Mouse (Mus musculus) intestine, embryonic 16.5 days (tissue): ENCODE measurements around the gene Art4. TPM values are rescaled to one million over a fixed set of nuclear protein-coding genes. Genes with fewer than 3 reads are reported as not detected.

ENCODE experiments used
- ATAC-seq: fragments of 200-750 bp; cut with Nextera tagmentation; 2 replicates; pipeline ENCODE4 v1.8.0; 2017; ENCODE audit warnings: moderate TSS enrichment, moderate library complexity
- H3K27ac ChIP-seq: fragments of 300-500 bp; sonication (generic); 2 replicates; pipeline ENCODE4 v1.5.1; 2014; ENCODE audit warnings: mild to moderate bottlenecking, low read length
- H3K27me3 ChIP-seq: fragments of 300-500 bp; sonication (generic); replicated peaks from 2 replicates; pipeline ENCODE4 v1.6.1; 2014; ENCODE audit warnings: low read length, control low read depth, mixed read lengths; ENCODE audit not compliant: control insufficient read depth, insufficient read depth
- H3K36me3 ChIP-seq: fragments of 300-500 bp; sonication (generic); 2 replicates; pipeline ENCODE4 v1.6.1; 2014; ENCODE audit warnings: low read length, control low read depth; ENCODE audit not compliant: control insufficient read depth, insufficient read depth
- H3K4me1 ChIP-seq: fragments of 300-500 bp; sonication (generic); 2 replicates; pipeline ENCODE4 v1.6.1; 2014; ENCODE audit warnings: low read length, control low read depth, mixed read lengths; ENCODE audit not compliant: control insufficient read depth, insufficient read depth
- H3K4me2 ChIP-seq: fragments of 300-500 bp; sonication (generic); 2 replicates; pipeline ENCODE4 v1.6.1; 2014; ENCODE audit warnings: low read depth, low read length, control low read depth
- H3K4me3 ChIP-seq: fragments of 300-500 bp; sonication (generic); 2 replicates; pipeline ENCODE4 v1.5.1; 2014; ENCODE audit warnings: mild to moderate bottlenecking, low read length
- H3K9ac ChIP-seq: fragments of 300-500 bp; sonication (generic); 2 replicates; pipeline ENCODE4 v1.6.1; 2014; ENCODE audit warnings: low read depth, low read length
- H3K9me3 ChIP-seq: fragments of 300-500 bp; sonication (generic); 2 replicates; pipeline ENCODE4 v1.6.1; 2016; ENCODE audit warnings: low read length, control low read depth; ENCODE audit not compliant: control insufficient read depth
- WGBS: fragments of 180-500 bp; shearing (Covaris S2); extraction: QIAGEN DNeasy Blood & Tissue Kit; methylation state at CpG from one replicate; pipeline ENCODE4 v1.1.7; 2014; 5-methylcytosine and 5-hydroxymethylcytosine counted together
- polyA plus RNA-seq: library from polyadenylated mRNA; unstranded; fragments of >200 nt; fragmentation: Nextera tagmentation; extraction: Ambion mirVana; gene quantifications from 2 replicates; pipeline ENCODE4 v1.2.1, GENCODE M21; 2015

Art4 gene
- polyA plus RNA-seq, 1 experiment from 2014 or later, result 3.1 TPM

DNA sequence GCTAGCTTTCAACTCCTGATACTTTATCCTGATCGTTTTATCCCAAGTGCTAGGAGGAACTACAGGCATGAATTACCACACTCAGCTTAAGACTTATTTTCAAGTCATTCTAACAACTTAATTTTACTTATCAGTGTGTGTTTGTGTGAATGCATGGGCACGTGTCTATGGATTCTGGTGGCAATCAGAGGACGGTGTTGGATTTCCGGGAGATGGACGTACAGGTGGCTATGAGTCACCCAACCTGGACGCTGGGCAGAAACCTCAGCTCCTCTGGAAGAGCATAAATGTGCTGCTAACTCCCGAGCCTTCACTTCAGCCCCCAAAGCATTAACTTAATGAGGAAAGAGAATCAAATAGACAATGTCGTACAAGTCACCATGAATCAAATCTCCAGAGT is 32.5 kb downstream of the Art4 start:
- Histone ChIP-seq H3K27ac (no peak overlapping the region), H3K36me3 (peaks cover 21% of the 10 kb centered on the region), H3K9me3 (no peaks in the 10 kb centered on the region), H3K27me3 (no peaks in the 10 kb centered on the region), H3K4me2 (no peak overlapping the region), H3K9ac (no peak overlapping the region), H3K4me1 (peaks cover 3% of the 10 kb centered on the region; the same call in 1 of the 2 replicates), H3K4me3 (no peak overlapping the region)
- ATAC-seq, result no peak
- 93% methylated on average over 8 of the region's 8 CpGs for WGBS

DNA sequence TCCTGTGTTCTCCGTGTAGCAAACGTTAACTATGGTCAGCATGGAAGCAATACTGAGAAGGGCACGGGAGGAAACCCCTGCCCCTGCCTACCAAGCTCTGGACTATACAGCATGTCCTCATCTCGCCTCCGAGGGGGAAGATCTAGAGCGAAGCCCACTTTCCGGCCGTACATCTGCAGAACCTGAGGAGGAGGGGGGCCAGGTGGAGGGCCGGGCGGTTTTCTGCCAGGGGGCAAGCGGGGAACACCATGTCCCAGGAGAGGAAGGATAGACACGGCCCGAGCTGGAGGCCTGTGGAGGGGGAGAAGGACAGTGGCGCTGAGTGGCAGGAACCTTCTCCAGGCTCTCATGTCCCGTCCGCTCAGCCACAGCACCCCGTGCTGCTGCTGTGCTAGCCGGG is 36.4 kb downstream of the Art4 start:
- no peaks in the 10 kb centered on the region for H3K9me3 ChIP-seq
- H3K9ac ChIP-seq, result no peak overlapping the region
- peaks cover 41% of the 10 kb centered on the region for H3K36me3 ChIP-seq
- no peak overlapping the region for H3K4me3 ChIP-seq
- H3K4me2 ChIP-seq, result no peak overlapping the region
- H3K27ac ChIP-seq, result no peak overlapping the region
- no peaks in the 10 kb centered on the region for H3K27me3 ChIP-seq
- no peaks in the 10 kb centered on the region for H3K4me1 ChIP-seq
- WGBS, result 95% methylated on average over 18 of the region's 18 CpGs
- ATAC-seq, result no peak

- no peaks in the 10 kb centered on the region for H3K4me1 ChIP-seq
- no peak overlapping the region for H3K9ac ChIP-seq
- no peaks in the 10 kb centered on the region for H3K27me3 ChIP-seq
- no peak for ATAC-seq
- H3K36me3 ChIP-seq, result peaks cover 48% of the 10 kb centered on the region
- H3K9me3 ChIP-seq, result no peaks in the 10 kb centered on the region
- H3K4me2 ChIP-seq, result no peak overlapping the region
- no peak overlapping the region for H3K4me3 ChIP-seq
- no peak overlapping the region for H3K27ac ChIP-seq
- 94% methylated on average over 21 of the region's 21 CpGs for WGBS
Measured at GRCm38 (mm10) chr6:136820381-136820780, 37.2 kb downstream of the Art4 start.

DNA sequence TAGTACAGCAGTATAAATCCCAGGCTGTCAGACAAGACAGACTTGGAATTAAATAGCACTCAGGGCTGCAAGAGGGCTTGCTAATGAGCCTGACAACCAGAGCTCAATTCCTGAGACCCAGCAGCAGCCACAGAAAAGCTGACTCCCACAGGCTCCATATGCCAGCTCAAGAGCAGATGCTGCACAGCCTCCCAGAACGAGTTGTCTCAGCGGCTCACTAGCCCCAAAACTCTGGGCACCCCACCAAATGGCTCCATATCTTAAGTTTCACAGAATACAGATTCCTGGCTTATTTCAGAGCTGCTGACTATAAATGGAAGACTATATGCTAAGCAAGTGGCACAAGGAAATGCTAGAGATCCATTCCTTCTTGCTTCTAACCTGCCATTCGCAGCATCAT is 40.0 kb downstream of the Art4 start:
- H3K36me3 ChIP-seq, result peaks cover 56% of the 10 kb centered on the region
- no peak for ATAC-seq
- WGBS, result 92% methylated on average over 3 of the region's 3 CpGs

GRCm38 (mm10) chr6:136816826-136817225 is 40.7 kb downstream of the Art4 start:
- 93% methylated on average over 21 of the region's 21 CpGs for whole genome bisulfite sequencing
- H3K36me3 ChIP-seq, result peaks cover 58% of the 10 kb centered on the region
- H3K9ac ChIP-seq, result no peak overlapping the region

More for the DNA sequence above, 40.0 kb downstream of the Art4 start:
- Histone ChIP-seq H3K27ac (no peak overlapping the region), H3K4me1 (0 out of 2 replicates have a peak, but pooled peaks cover 4% of the 10 kb centered on the region), H3K4me3 (no peak overlapping the region), H3K27me3 (no peaks in the 10 kb centered on the region), H3K4me2 (no peak overlapping the region), H3K9ac (no peak overlapping the region), H3K9me3 (no peaks in the 10 kb centered on the region)

DNA sequence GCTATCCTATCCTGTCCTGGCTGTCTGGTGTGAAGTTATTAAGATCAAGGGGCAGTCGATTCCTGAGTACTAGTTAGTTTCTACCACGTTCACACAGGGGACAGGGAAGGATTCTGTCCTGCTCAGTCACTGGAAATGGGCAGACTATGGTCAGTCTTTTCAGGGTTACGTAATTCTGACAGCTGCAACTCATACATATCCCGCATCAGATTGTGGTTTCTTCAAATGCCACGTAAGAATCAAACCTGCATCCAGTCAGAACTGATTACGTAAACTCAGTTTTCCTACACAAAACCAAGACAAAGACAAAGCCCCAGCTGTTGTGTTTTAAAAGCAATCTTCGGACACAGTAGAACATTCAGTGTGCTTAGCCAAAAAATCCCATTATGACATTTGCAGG is 42.2 kb downstream of the Art4 start:
- WGBS, result 96% methylated on average over 7 of the region's 7 CpGs
- Histone ChIP-seq H3K36me3 (peaks cover 47% of the 10 kb centered on the region), H3K9ac (no peak overlapping the region), H3K4me2 (no peak overlapping the region), H3K9me3 (no peaks in the 10 kb centered on the region), H3K4me3 (no peak overlapping the region), H3K27ac (no peak overlapping the region), H3K27me3 (no peaks in the 10 kb centered on the region), H3K4me1 (peaks cover 8% of the 10 kb centered on the region; the same call in 1 of the 2 replicates)
- ATAC-seq, result no peak

More at GRCm38 (mm10) chr6:136816826-136817225, 40.7 kb downstream of the Art4 start:
- H3K4me1 ChIP-seq, result 0 out of 2 replicates have a peak, but pooled peaks cover 4% of the 10 kb centered on the region
- ATAC-seq, result no peak
- H3K27me3 ChIP-seq, result no peaks in the 10 kb centered on the region
- H3K27ac ChIP-seq, result no peak overlapping the region
- no peak overlapping the region for H3K4me3 ChIP-seq
- no peak overlapping the region for H3K4me2 ChIP-seq
- no peaks in the 10 kb centered on the region for H3K9me3 ChIP-seq

DNA sequence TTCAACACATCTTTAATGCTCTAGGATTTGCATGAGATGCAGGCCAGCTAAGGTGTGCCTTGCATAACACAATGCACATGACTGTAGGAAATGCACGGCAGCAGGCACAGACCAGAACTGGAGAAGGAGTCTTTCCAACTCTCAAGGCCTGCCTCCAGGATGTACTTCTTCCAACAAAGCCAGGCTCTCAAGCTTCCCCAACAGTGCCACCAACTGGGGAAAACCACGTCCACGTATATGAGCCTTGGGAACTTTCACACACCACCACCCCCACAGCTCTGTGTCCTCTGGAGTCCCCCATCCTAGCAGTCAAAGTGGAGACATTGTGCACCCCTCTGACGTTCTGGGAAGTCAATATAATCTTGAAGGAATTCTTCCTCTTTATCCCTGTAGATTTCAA is 44.4 kb downstream of the Art4 start:
- Histone ChIP-seq H3K27ac (0 out of 2 replicates have a peak overlapping the region, but pooled peaks have one; percentile 18), H3K9me3 (no peaks in the 10 kb centered on the region), H3K36me3 (peaks cover 40% of the 10 kb centered on the region), H3K4me3 (no peak overlapping the region), H3K27me3 (no peaks in the 10 kb centered on the region), H3K4me1 (peaks cover 17% of the 10 kb centered on the region), H3K4me2 (no peak overlapping the region), H3K9ac (no peak overlapping the region)
- WGBS, result 37% methylated on average over 4 of the region's 4 CpGs
- no peak for ATAC-seq

DNA sequence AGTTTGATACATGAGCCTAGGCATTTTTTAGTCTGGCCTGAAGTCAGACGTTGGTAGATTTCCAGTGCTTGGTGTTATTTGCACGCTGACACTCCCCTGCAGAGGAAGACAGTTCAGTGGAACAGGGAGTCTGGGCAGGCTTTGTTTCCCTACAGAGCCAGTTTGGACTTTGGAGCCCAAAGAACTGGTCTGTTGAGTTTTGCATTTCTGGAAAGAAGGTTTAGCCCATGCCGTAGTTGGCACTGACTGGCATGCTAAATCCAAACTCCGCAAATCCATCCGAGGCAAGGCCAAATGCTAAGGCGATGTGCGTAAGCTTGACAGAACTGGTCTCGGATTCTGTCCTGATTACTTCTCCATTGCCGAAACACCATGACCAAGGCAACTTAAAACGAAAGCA is 46.3 kb downstream of the Art4 start:
- 0 out of 2 replicates have a peak overlapping the region, but pooled peaks have one; percentile 7 for H3K27ac ChIP-seq

GRCm38 (mm10) chr6:136809673-136810072 is 47.9 kb downstream of the Art4 start:
- no peaks in the 10 kb centered on the region for H3K9me3 ChIP-seq
- peak overlapping the region; percentile 9; the same call in 1 of the 2 replicates for H3K27ac ChIP-seq
- 66% methylated on average over 13 of the region's 13 CpGs for WGBS
- H3K36me3 ChIP-seq, result peaks cover 14% of the 10 kb centered on the region
- peak overlapping the region; percentile 86 for H3K4me3 ChIP-seq
- H3K4me1 ChIP-seq, result peaks cover 25% of the 10 kb centered on the region
- H3K9ac ChIP-seq, result peak overlapping the region; percentile 84
- no peaks in the 10 kb centered on the region for H3K27me3 ChIP-seq
- H3K4me2 ChIP-seq, result peak overlapping the region; percentile 87
- no peak for ATAC-seq

More for the DNA sequence above, 46.3 kb downstream of the Art4 start:
- Histone ChIP-seq H3K27me3 (no peaks in the 10 kb centered on the region), H3K9ac (no peak overlapping the region), H3K4me2 (peak overlapping the region; percentile 27; the same call in 1 of the 2 replicates), H3K4me1 (peaks cover 22% of the 10 kb centered on the region), H3K36me3 (peaks cover 25% of the 10 kb centered on the region), H3K9me3 (no peaks in the 10 kb centered on the region), H3K4me3 (no peak overlapping the region)
- 79% methylated on average over 10 of the region's 10 CpGs for WGBS
- no peak for ATAC-seq

GRCm38 (mm10) chr6:136809077-136809476 is 48.5 kb downstream of the Art4 start:
- H3K36me3 ChIP-seq, result peaks cover 12% of the 10 kb centered on the region
- H3K4me2 ChIP-seq, result peak overlapping the region; percentile 87
- peak overlapping the region; percentile 86 for H3K4me3 ChIP-seq
- 24% methylated on average over 14 of the region's 14 CpGs for WGBS
- H3K27me3 ChIP-seq, result no peaks in the 10 kb centered on the region
- no peaks in the 10 kb centered on the region for H3K9me3 ChIP-seq
- H3K27ac ChIP-seq, result peak overlapping the region; percentile 87
- peak overlapping the region; percentile 84 for H3K9ac ChIP-seq
- ATAC-seq, result 0 out of 2 replicates have a peak, but pooled peaks have one; percentile 9
- H3K4me1 ChIP-seq, result peaks cover 25% of the 10 kb centered on the region
